8 mouse cellular contexts compared by ENCODE assay signal in genomic region chr16:23986176-23986575, GRCm38 (mm10). TPM values are rescaled to one million over a fixed set of nuclear protein-coding genes. Genes with fewer than 3 reads are reported as not detected.
DNase-seq lines count a peak whose midpoint lies in the region; ATAC-seq lines count a peak whose summit lies in the region.

No protein-coding gene starts in this region.

- no peak overlapping the region for H3K27ac ChIP-seq in embryonic facial prominence, embryonic 13.5 days
- H3K27ac ChIP-seq in hindbrain, embryonic 15.5 days (replicated peaks): no peak overlapping the region
- no peak overlapping the region for H3K27ac ChIP-seq in midbrain, embryonic 11.5 days (ENCODE audit: low read depth, low read length)

- 2% methylated on average over 3 of the region's 3 CpGs for WGBS in embryonic facial prominence, embryonic 13.5 days
- WGBS in hindbrain, embryonic 15.5 days: 4% methylated on average over 2 of the region's 3 CpGs
- WGBS in midbrain, embryonic 11.5 days: 5% methylated on average over 3 of the region's 3 CpGs

- DNase-seq in midbrain, embryonic 11.5 days (ENCODE audit: low spot score, missing footprints): peak; percentile 86
- DNase-seq in adrenal gland, adult 8-10 months: no peak
- DNase-seq in frontal cortex, postnatal 10 days (ENCODE audit: low spot score in 2 of 2): no peak

- peaks cover 63% of the 10 kb centered on the region for H3K4me1 ChIP-seq in megakaryocyte, embryonic 14.5 days
- H3K4me1 ChIP-seq in embryonic facial prominence, embryonic 13.5 days: peaks cover 63% of the 10 kb centered on the region
- peaks cover 69% of the 10 kb centered on the region for H3K4me1 ChIP-seq in hindbrain, embryonic 15.5 days (replicated peaks)
- peaks cover 26% of the 10 kb centered on the region for H3K4me1 ChIP-seq in midbrain, embryonic 11.5 days (ENCODE audit: control insufficient read depth, insufficient read depth, low read length)

- H3K9me3 ChIP-seq in megakaryocyte, embryonic 14.5 days: no peaks in the 10 kb centered on the region
- H3K9me3 ChIP-seq in embryonic facial prominence, embryonic 13.5 days: no peaks in the 10 kb centered on the region
- no peaks in the 10 kb centered on the region for H3K9me3 ChIP-seq in hindbrain, embryonic 15.5 days
- no peaks in the 10 kb centered on the region for H3K9me3 ChIP-seq in midbrain, embryonic 11.5 days (ENCODE audit: control insufficient read depth, low read length)

- ATAC-seq in megakaryocyte, adult 5-6 weeks (ENCODE audit: poor library complexity, severe bottlenecking): no peak
- ATAC-seq in embryonic facial prominence, embryonic 13.5 days (ENCODE audit: insufficient number of reproducible peaks, insufficient read depth, low FRiP score, low TSS enrichment, low read depth): no peak
- no peak for ATAC-seq in hindbrain, embryonic 15.5 days (ENCODE audit: low FRiP score, low read depth)
- ATAC-seq in midbrain, embryonic 11.5 days (ENCODE audit: low FRiP score): no peak
- ATAC-seq in erythroid progenitor cell, adult 5-6 weeks (replicated peaks; ENCODE audit: low FRiP score, poor library complexity, severe bottlenecking): no peak

- no peaks in the 10 kb centered on the region for H3K36me3 ChIP-seq in megakaryocyte, embryonic 14.5 days (replicated peaks; ENCODE audit: low read length)
- no peaks in the 10 kb centered on the region for H3K36me3 ChIP-seq in embryonic facial prominence, embryonic 13.5 days
- H3K36me3 ChIP-seq in hindbrain, embryonic 15.5 days: no peaks in the 10 kb centered on the region
- no peaks in the 10 kb centered on the region for H3K36me3 ChIP-seq in midbrain, embryonic 11.5 days (ENCODE audit: control insufficient read depth, insufficient read depth, low read length)

- no peak overlapping the region for H3K9ac ChIP-seq in embryonic facial prominence, embryonic 13.5 days
- H3K9ac ChIP-seq in hindbrain, embryonic 15.5 days: no peak overlapping the region
- H3K9ac ChIP-seq in midbrain, embryonic 11.5 days (ENCODE audit: low read length): no peak overlapping the region

- peak overlapping the region; percentile 92 for H3K4me3 ChIP-seq in megakaryocyte, embryonic 14.5 days (replicated peaks)
- H3K4me3 ChIP-seq in embryonic facial prominence, embryonic 13.5 days: peak overlapping the region; percentile 75
- H3K4me3 ChIP-seq in hindbrain, embryonic 15.5 days: peak overlapping the region; percentile 81
- no peak overlapping the region for H3K4me3 ChIP-seq in midbrain, embryonic 11.5 days (ENCODE audit: low read depth, low read length)

- H3K4me2 ChIP-seq in embryonic facial prominence, embryonic 13.5 days: peak overlapping the region; percentile 92
- H3K4me2 ChIP-seq in hindbrain, embryonic 15.5 days: peak overlapping the region; percentile 99
- no peak overlapping the region; the same call in 1 of the 2 replicates for H3K4me2 ChIP-seq in midbrain, embryonic 11.5 days

- H3K27me3 ChIP-seq in megakaryocyte, embryonic 14.5 days (replicated peaks): peaks cover 9% of the 10 kb centered on the region
- peaks cover 9% of the 10 kb centered on the region for H3K27me3 ChIP-seq in embryonic facial prominence, embryonic 13.5 days
- H3K27me3 ChIP-seq in hindbrain, embryonic 15.5 days: peaks cover 27% of the 10 kb centered on the region
- peaks cover 36% of the 10 kb centered on the region for H3K27me3 ChIP-seq in midbrain, embryonic 11.5 days (ENCODE audit: control insufficient read depth, insufficient read depth, low read length)

RNA-seq across cellular contexts. Expression of gene Gm37419, which starts 2.1 kb away (rescaled TPM):
- not detected in 2 replicates for polyA plus RNA-seq in megakaryocyte, embryonic 14.5 days (2012; ENCODE audit: insufficient read depth, low replicate concordance)
- not detected in 2 replicates for total RNA-seq in megakaryocyte, adult 5-6 weeks (2015)
- total RNA-seq in megakaryocyte, adult 5-6 weeks (2017): not detected in 2 replicates
- polyA plus RNA-seq in embryonic facial prominence, embryonic 13.5 days (2015; fragmentation: Nextera tagmentation; extraction: Ambion mirVana): not detected in 2 replicates
- not detected in 2 replicates for polyA plus RNA-seq in hindbrain, embryonic 15.5 days (2015; fragmentation: Nextera tagmentation; extraction: Ambion mirVana)
- polyA plus RNA-seq in midbrain, embryonic 11.5 days (2014; fragmentation: Nextera tagmentation; extraction: Ambion mirVana): not detected in 2 replicates
- total RNA-seq in adrenal gland, adult 8-10 months (2022): not detected
- not detected in 2 replicates for total RNA-seq in erythroid progenitor cell, adult 5-6 weeks (2015; ENCODE audit: low replicate concordance)
- not detected in 2 replicates for total RNA-seq in erythroid progenitor cell, adult 5-6 weeks (2017; ENCODE audit: low replicate concordance)

RNA-seq across cellular contexts. Expression of gene Bcl6, which starts 2.5 kb away (rescaled TPM):
- polyA plus RNA-seq in megakaryocyte, embryonic 14.5 days (2012; ENCODE audit: insufficient read depth, low replicate concordance): 1.2 and 3.5 TPM in 2 replicates
- total RNA-seq in megakaryocyte, adult 5-6 weeks (2015): 31.7 and 35.0 TPM in 2 replicates
- 22.1 and 23.4 TPM in 2 replicates for total RNA-seq in megakaryocyte, adult 5-6 weeks (2017)
- polyA plus RNA-seq in embryonic facial prominence, embryonic 13.5 days (2015; fragmentation: Nextera tagmentation; extraction: Ambion mirVana): 1.8 TPM in 2 replicates
- 0.41 and 0.72 TPM in 2 replicates for polyA plus RNA-seq in hindbrain, embryonic 15.5 days (2015; fragmentation: Nextera tagmentation; extraction: Ambion mirVana)
- polyA plus RNA-seq in midbrain, embryonic 11.5 days (2014; fragmentation: Nextera tagmentation; extraction: Ambion mirVana): 0.11 TPM in 1 of 2 replicates, not detected in the other
- total RNA-seq in adrenal gland, adult 8-10 months (2022): 10 to 100 TPM; 11.5 to 65.2 (median 59.2) TPM
- 6.3 and 6.5 TPM in 2 replicates for total RNA-seq in erythroid progenitor cell, adult 5-6 weeks (2015; ENCODE audit: low replicate concordance)
- total RNA-seq in erythroid progenitor cell, adult 5-6 weeks (2017; ENCODE audit: low replicate concordance): 2.1 and 2.2 TPM in 2 replicates

RNA-seq across cellular contexts. Expression of gene Rtp2, which starts 54.0 kb away (rescaled TPM):
- not detected in 2 replicates for polyA plus RNA-seq in megakaryocyte, embryonic 14.5 days (2012; ENCODE audit: insufficient read depth, low replicate concordance)
- total RNA-seq in megakaryocyte, adult 5-6 weeks (2015): not detected in 2 replicates
- not detected in 2 replicates for total RNA-seq in megakaryocyte, adult 5-6 weeks (2017)
- polyA plus RNA-seq in embryonic facial prominence, embryonic 13.5 days (2015; fragmentation: Nextera tagmentation; extraction: Ambion mirVana): 0.79 and 2.4 TPM in 2 replicates
- 0.17 TPM in 1 of 2 replicates, not detected in the other for polyA plus RNA-seq in hindbrain, embryonic 15.5 days (2015; fragmentation: Nextera tagmentation; extraction: Ambion mirVana)
- not detected in 2 replicates for polyA plus RNA-seq in midbrain, embryonic 11.5 days (2014; fragmentation: Nextera tagmentation; extraction: Ambion mirVana)
- total RNA-seq in adrenal gland, adult 8-10 months (2022): not detected
- total RNA-seq in erythroid progenitor cell, adult 5-6 weeks (2015; ENCODE audit: low replicate concordance): not detected in 2 replicates
- not detected in 2 replicates for total RNA-seq in erythroid progenitor cell, adult 5-6 weeks (2017; ENCODE audit: low replicate concordance)
